Mouse (Mus musculus): ENCODE results near the gene Gnaz. TPM values are rescaled to one million over a fixed set of nuclear protein-coding genes. Genes with fewer than 3 reads are reported as not detected.

Gnaz gene
- polyA plus RNA-seq, 1 experiment, result 82.8 TPM

DNA sequence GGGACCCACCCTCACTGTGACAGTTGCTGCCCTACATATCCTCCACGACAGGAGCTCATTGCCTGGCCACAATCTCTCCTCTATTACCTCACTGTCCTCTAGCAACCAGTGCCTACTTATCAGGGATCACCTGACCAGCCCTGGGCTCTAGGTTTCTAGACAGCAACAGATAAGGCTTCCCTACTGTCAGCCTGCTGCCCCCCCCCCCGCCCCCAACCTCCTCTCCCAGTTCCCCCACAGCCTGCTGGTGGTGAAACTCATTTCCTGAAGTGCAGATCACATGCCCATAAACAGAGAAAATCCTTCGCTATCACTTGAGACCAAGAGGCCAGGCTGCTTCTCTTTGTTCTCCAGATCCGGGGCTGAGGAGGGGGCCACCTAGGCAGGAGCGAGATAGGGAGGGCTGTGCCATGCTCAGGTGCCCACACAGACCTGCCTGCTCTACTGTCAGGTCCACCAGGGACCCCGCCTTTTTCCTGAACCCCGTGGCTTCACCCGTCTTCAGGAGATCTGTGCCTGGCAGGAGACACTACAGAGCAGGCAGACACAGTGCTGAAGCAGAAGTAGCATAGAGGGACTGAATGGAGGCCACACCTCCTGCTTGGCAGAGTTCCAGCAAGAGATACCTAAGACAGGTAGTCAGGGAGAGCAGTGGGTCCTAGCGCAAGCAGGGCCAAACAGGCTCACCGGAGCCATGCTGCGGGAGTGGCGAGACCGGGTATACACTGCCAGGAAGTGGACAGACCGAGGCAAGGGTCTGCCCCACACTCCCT lies 20.9 kb downstream of the Gnaz start:
- Histone ChIP-seq H3K27ac (ENCODE audit: insufficient read depth, low read length) (no peak overlapping the region), H3K4me1 (ENCODE audit: control insufficient read depth, insufficient read depth, low read length) (peaks cover 7% of the 10 kb centered on the region), H3K4me3 (ENCODE audit: insufficient read depth, low read length) (no peak overlapping the region)
- TF ChIP-seq CTCF (IDR thresholded peaks at IDR 0.05; ENCODE audit: extremely low read depth, insufficient read depth, low read length) (no peak), POLR2A (IDR thresholded peaks at IDR 0.05; ENCODE audit: extremely low read depth, insufficient read depth, low read length) (no peak)

GRCm38 (mm10) chr10:74989814-74990213 lies 22.8 kb downstream of the Gnaz start:
- H3K27ac ChIP-seq (ENCODE audit: insufficient read depth, low read length), result no peak overlapping the region
- no peak overlapping the region for H3K4me3 ChIP-seq (ENCODE audit: insufficient read depth, low read length)
- TF ChIP-seq POLR2A (IDR thresholded peaks at IDR 0.05; ENCODE audit: extremely low read depth, insufficient read depth, low read length) (no peak), CTCF (IDR thresholded peaks at IDR 0.05; ENCODE audit: extremely low read depth, insufficient read depth, low read length) (no peak)
- peaks cover 7% of the 10 kb centered on the region for H3K4me1 ChIP-seq (ENCODE audit: control insufficient read depth, insufficient read depth, low read length)

- Histone ChIP-seq H3K4me1 (ENCODE audit: control insufficient read depth, insufficient read depth, low read length) (peaks cover 9% of the 10 kb centered on the region), H3K27ac (ENCODE audit: insufficient read depth, low read length) (no peak overlapping the region), H3K4me3 (ENCODE audit: insufficient read depth, low read length) (no peak overlapping the region)
- TF ChIP-seq POLR2A (IDR thresholded peaks at IDR 0.05; ENCODE audit: extremely low read depth, insufficient read depth, low read length) (no peak), CTCF (IDR thresholded peaks at IDR 0.05; ENCODE audit: extremely low read depth, insufficient read depth, low read length) (no peak)
Measured at GRCm38 (mm10) chr10:74990584-74991322, 23.8 kb downstream of the Gnaz start.

- no peak overlapping the region for H3K27ac ChIP-seq (ENCODE audit: insufficient read depth, low read length)
- H3K4me1 ChIP-seq (ENCODE audit: control insufficient read depth, insufficient read depth, low read length), result peaks cover 5% of the 10 kb centered on the region
- TF ChIP-seq POLR2A (IDR thresholded peaks at IDR 0.05; ENCODE audit: extremely low read depth, insufficient read depth, low read length) (no peak), CTCF (IDR thresholded peaks at IDR 0.05; ENCODE audit: extremely low read depth, insufficient read depth, low read length) (no peak)
- no peak overlapping the region for H3K4me3 ChIP-seq (ENCODE audit: insufficient read depth, low read length)
Measured at GRCm38 (mm10) chr10:74994863-74995262, 27.9 kb downstream of the Gnaz start.

- Histone ChIP-seq H3K4me3 (ENCODE audit: insufficient read depth, low read length) (0 out of 2 replicates have a peak overlapping the region, but pooled peaks have one; percentile 10), H3K27ac (ENCODE audit: insufficient read depth, low read length) (0 out of 2 replicates have a peak overlapping the region, but pooled peaks have one; percentile 32)
- no peak for TF ChIP-seq CTCF (IDR thresholded peaks at IDR 0.05; ENCODE audit: extremely low read depth, insufficient read depth, low read length)
- no peak for TF ChIP-seq POLR2A (IDR thresholded peaks at IDR 0.05; ENCODE audit: extremely low read depth, insufficient read depth, low read length)
Measured at GRCm38 (mm10) chr10:74995377-74995776, 28.4 kb downstream of the Gnaz start.

DNA sequence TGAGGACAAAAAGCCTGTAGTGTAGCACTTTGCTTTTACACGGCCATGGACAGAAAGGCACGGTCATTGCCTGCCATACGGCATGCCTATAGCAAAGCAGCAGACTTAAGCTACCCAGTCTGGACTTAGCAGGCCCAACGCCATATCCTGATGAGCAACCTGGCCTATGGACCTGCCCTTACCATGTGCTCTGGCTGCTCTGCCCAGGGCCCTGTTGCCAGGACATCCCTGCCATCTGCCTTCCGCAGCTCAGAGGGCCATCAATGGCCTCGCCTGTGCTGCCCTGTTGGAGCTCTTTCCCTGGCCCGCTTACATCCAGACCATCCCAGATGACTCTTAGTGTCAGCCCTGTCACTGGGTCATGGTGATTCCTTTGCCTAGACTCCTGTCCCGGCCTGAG lies 34.4 kb downstream of the Gnaz start:
- TF ChIP-seq CTCF (IDR thresholded peaks at IDR 0.05; ENCODE audit: extremely low read depth, insufficient read depth, low read length), result no peak
- no peak for TF ChIP-seq POLR2A (IDR thresholded peaks at IDR 0.05; ENCODE audit: extremely low read depth, insufficient read depth, low read length)
- no peak overlapping the region for H3K27ac ChIP-seq (ENCODE audit: insufficient read depth, low read length)
- peaks cover 8% of the 10 kb centered on the region for H3K4me1 ChIP-seq (ENCODE audit: control insufficient read depth, insufficient read depth, low read length)
- no peak overlapping the region for H3K4me3 ChIP-seq (ENCODE audit: insufficient read depth, low read length)

More at GRCm38 (mm10) chr10:74995377-74995776, 28.4 kb downstream of the Gnaz start:
- H3K4me1 ChIP-seq (ENCODE audit: control insufficient read depth, insufficient read depth, low read length), result peaks cover 5% of the 10 kb centered on the region

DNA sequence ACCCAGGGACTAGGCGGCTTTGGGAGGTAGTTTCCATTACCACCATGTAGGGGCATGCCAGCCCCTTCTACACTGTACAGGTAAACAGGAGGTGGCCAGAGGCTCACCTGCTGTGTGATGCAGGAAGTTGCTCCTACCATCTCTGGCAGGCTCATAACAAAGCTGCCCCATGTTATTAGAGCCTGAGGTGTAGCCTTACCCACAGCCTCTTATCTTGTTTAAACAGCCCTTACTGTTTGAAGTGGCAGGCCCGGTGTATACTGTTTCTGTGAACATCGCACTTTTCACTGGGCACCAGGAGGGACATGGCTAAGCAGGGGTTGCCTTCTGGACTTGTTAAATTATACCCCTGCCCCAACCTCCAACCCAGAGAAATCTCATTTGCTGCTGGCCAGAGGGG lies 37.1 kb downstream of the Gnaz start:
- Histone ChIP-seq H3K4me1 (ENCODE audit: control insufficient read depth, insufficient read depth, low read length) (peaks cover 16% of the 10 kb centered on the region), H3K27ac (ENCODE audit: insufficient read depth, low read length) (no peak overlapping the region), H3K4me3 (ENCODE audit: insufficient read depth, low read length) (no peak overlapping the region)

GRCm38 (mm10) chr10:75006889-75007662 lies 40.1 kb downstream of the Gnaz start:
- Histone ChIP-seq H3K27ac (ENCODE audit: insufficient read depth, low read length) (peak overlapping the region; percentile 72), H3K4me3 (ENCODE audit: insufficient read depth, low read length) (no peak overlapping the region), H3K4me1 (ENCODE audit: control insufficient read depth, insufficient read depth, low read length) (peaks cover 17% of the 10 kb centered on the region)
- no peak for TF ChIP-seq POLR2A (IDR thresholded peaks at IDR 0.05; ENCODE audit: extremely low read depth, insufficient read depth, low read length)
- TF ChIP-seq CTCF (IDR thresholded peaks at IDR 0.05; ENCODE audit: extremely low read depth, insufficient read depth, low read length), result no peak

More for the DNA sequence above, 37.1 kb downstream of the Gnaz start:
- TF ChIP-seq CTCF (IDR thresholded peaks at IDR 0.05; ENCODE audit: extremely low read depth, insufficient read depth, low read length), result no peak
- no peak for TF ChIP-seq POLR2A (IDR thresholded peaks at IDR 0.05; ENCODE audit: extremely low read depth, insufficient read depth, low read length)

DNA sequence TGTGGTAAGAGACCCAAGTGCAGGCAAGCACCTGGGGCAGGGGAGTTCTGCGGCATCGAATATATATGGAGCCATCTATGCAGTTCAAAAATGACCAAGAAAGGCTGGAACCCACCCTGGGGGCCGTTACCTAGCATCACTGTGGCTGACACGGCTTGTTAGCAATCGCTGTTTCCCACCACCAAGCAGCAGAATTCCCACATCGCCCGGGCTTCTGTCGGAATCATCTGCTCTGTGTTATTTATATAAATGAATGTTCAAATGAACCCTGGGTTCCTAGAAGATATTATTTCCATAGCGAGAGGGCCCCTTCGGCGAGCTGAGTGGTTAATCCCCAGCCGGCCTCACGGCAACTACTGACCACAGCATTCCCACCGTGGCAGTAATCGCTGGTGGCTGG lies 43.7 kb downstream of the Gnaz start:
- Histone ChIP-seq H3K4me3 (ENCODE audit: insufficient read depth, low read length) (no peak overlapping the region), H3K27ac (ENCODE audit: insufficient read depth, low read length) (no peak overlapping the region), H3K4me1 (ENCODE audit: control insufficient read depth, insufficient read depth, low read length) (peaks cover 13% of the 10 kb centered on the region)
- TF ChIP-seq CTCF (IDR thresholded peaks at IDR 0.05; ENCODE audit: extremely low read depth, insufficient read depth, low read length), result no peak
- TF ChIP-seq POLR2A (IDR thresholded peaks at IDR 0.05; ENCODE audit: extremely low read depth, insufficient read depth, low read length), result no peak
